Mouse (Mus musculus) adrenal gland, adult 8-10 months (tissue): ENCODE data around the gene Slco2a1. TPM values are rescaled to one million over a fixed set of nuclear protein-coding genes. Genes with fewer than 3 reads are reported as not detected.

Source experiments
- DNase-seq: peaks from one replicate; pipeline ENCODE4 v3.0.0; 2022
- total RNA-seq, 4 experiments: library from RNA; stranded (reverse); gene quantifications; 2 replicates each; pipeline ENCODE4 v1.2.4; 2022

Gene Slco2a1
- total RNA-seq, 4 experiments from 2014 or later: 3.3 to 5.7 (median 4.4) TPM

GRCm38 (mm10) chr9:103038266-103038665, 49.8 kb downstream of the Slco2a1 start:
- no peak for DNase-seq

- DNase-seq: no peak
These were observed 50.2 kb downstream of the Slco2a1 start for GRCm38 (mm10) chr9:103038705-103039104.

- no peak for DNase-seq
These were observed 52.1 kb downstream of the Slco2a1 start for GRCm38 (mm10) chr9:103040581-103040980.

GRCm38 (mm10) chr9:103045406-103045805, 56.9 kb downstream of the Slco2a1 start:
- DNase-seq: no peak

GRCm38 (mm10) chr9:103049049-103049511, 60.6 kb downstream of the Slco2a1 start:
- no peak for DNase-seq

GRCm38 (mm10) chr9:103053829-103054228, 65.3 kb downstream of the Slco2a1 start:
- DNase-seq: no peak

- peak; percentile 36 for DNase-seq
These were observed 66.5 kb downstream of the Slco2a1 start for GRCm38 (mm10) chr9:103055061-103055460.

- DNase-seq: no peak
These were observed 67.7 kb downstream of the Slco2a1 start for GRCm38 (mm10) chr9:103056164-103056563.

- no peak for DNase-seq
These were observed 72.0 kb downstream of the Slco2a1 start for GRCm38 (mm10) chr9:103060551-103060950.

GRCm38 (mm10) chr9:103061471-103062053, 73.0 kb downstream of the Slco2a1 start:
- no peak for DNase-seq

GRCm38 (mm10) chr9:103063591-103063990, 75.1 kb downstream of the Slco2a1 start:
- no peak for DNase-seq

- no peak for DNase-seq
These were observed 78.3 kb downstream of the Slco2a1 start for GRCm38 (mm10) chr9:103066845-103067244.

GRCm38 (mm10) chr9:103067651-103068050, 79.1 kb downstream of the Slco2a1 start:
- DNase-seq: no peak

GRCm38 (mm10) chr9:103068769-103069168, 80.3 kb downstream of the Slco2a1 start:
- no peak for DNase-seq

GRCm38 (mm10) chr9:103071541-103072203, 83.2 kb downstream of the Slco2a1 start:
- DNase-seq: no peak

- DNase-seq: no peak
These were observed 83.7 kb downstream of the Slco2a1 start for GRCm38 (mm10) chr9:103072204-103072599.

GRCm38 (mm10) chr9:103072926-103073515, 84.5 kb downstream of the Slco2a1 start:
- peak; percentile 54 for DNase-seq

- no peak for DNase-seq
These were observed 88.5 kb downstream of the Slco2a1 start for GRCm38 (mm10) chr9:103076836-103077531.

- DNase-seq: peak; percentile 36
These were observed 89.7 kb downstream of the Slco2a1 start for GRCm38 (mm10) chr9:103078194-103078691.

GRCm38 (mm10) chr9:103080211-103080610, 91.7 kb downstream of the Slco2a1 start:
- DNase-seq: no peak

- DNase-seq: no peak
These were observed 93.9 kb downstream of the Slco2a1 start for GRCm38 (mm10) chr9:103082246-103082975.

GRCm38 (mm10) chr9:103083405-103083804, 94.9 kb downstream of the Slco2a1 start:
- DNase-seq: no peak
